Mouse (Mus musculus) Patski (cell line): ENCODE data around the gene Usp51. TPM values are rescaled to one million over a fixed set of nuclear protein-coding genes. Genes with fewer than 3 reads are reported as not detected.
"Not testable (repeated sequence)": the region's sequence is repeated elsewhere in the genome, so short reads cannot be mapped to it uniquely, and the experiment has no call there.

ENCODE experiments used
- ATAC-seq: fragments of 100-300 bp; one replicate; pipeline ENCODE4 v1.8.0; 2021
- CTCF ChIA-PET: fragments of 350-600 bp; sonication (Branson Sonifier 250); formaldehyde crosslinking; loops from one replicate; lab custom pipeline; 2022; ENCODE audit warnings: inconsistent platforms; lab: Charles Lee
- POLR2A ChIA-PET: fragments of 350-600 bp; sonication (Branson Sonifier 250); formaldehyde crosslinking; loops from one replicate; lab custom pipeline; 2022; ENCODE audit warnings: antibody characterized with exemption, inconsistent platforms; lab: Charles Lee
- DNase-seq: peaks from one replicate; pipeline ENCODE4 v3.0.0-alpha.2; 2011; ENCODE audit warnings: low read depth, low spot score
- H3K27me3 ChIP-seq: fragments of 371-371 bp; one replicate; pipeline ENCODE4 v1.5.1; 2021
- CTCF ChIP-seq: fragments of 100-300 bp; IDR thresholded peaks from one replicate; pipeline ENCODE4 v1.5.1; 2021
- in situ Hi-C: fragments of 300-500 bp; cut with MboI; formaldehyde crosslinking; loops from 3 replicates; pipeline ENCODE4 v1.11.1; 2018; ENCODE audit warnings: low pct_unique_long_range_greater_than_20kb, mixed read lengths
- polyA plus RNA-seq: library from polyadenylated mRNA; unstranded; gene quantifications from one replicate; pipeline ENCODE4 v1.2.3, GENCODE M21; 2021

The Usp51 gene
- polyA plus RNA-seq, result not detected

- no peak for TF ChIP-seq CTCF
- peaks cover 42% of the 10 kb centered on the region for H3K27me3 ChIP-seq
- in situ Hi-C loops, result no loop called here
- POLR2A ChIA-PET, result no interaction called here
- ATAC-seq (no peak), DNase-seq (no peak)
- CTCF ChIA-PET, result no interaction called here
These were observed at the start of gene Usp51 for GRCm38 (mm10) chrX:153006387-153006841. TSS of gene Usp51 (plus strand) at chrX:153006469.

- ChIA-PET CTCF (no interaction called here), POLR2A (no interaction called here)
- DNase-seq (no peak), ATAC-seq (no peak)
- peaks cover 10% of the 10 kb centered on the region for H3K27me3 ChIP-seq
- no peak for TF ChIP-seq CTCF
- in situ Hi-C loops, result no loop called here
These were observed 36.7 kb upstream of the Usp51 start for GRCm38 (mm10) chrX:152969606-152970005.

GRCm38 (mm10) chrX:152973476-152974203 is 32.6 kb upstream of the Usp51 start:
- CTCF ChIA-PET, POLR2A ChIA-PET, in situ Hi-C loops, DNase-seq, ATAC-seq: not testable (repeated sequence)
- H3K27me3 ChIP-seq, result peaks cover 32% of the 10 kb centered on the region

- no peak for TF ChIP-seq CTCF
- ATAC-seq, result no peak
- CTCF ChIA-PET, result no interaction called here
- in situ Hi-C loops, result no loop called here
- peaks cover 32% of the 10 kb centered on the region for H3K27me3 ChIP-seq
- DNase-seq, result no peak
- POLR2A ChIA-PET, result no interaction called here
These were observed 32.0 kb upstream of the Usp51 start for GRCm38 (mm10) chrX:152974204-152974661.

- ChIA-PET POLR2A (no interaction called here), CTCF (no interaction called here)
- ATAC-seq (no peak), DNase-seq (no peak)
- in situ Hi-C loops, result no loop called here
- peaks cover 35% of the 10 kb centered on the region for H3K27me3 ChIP-seq
- TF ChIP-seq CTCF, result no peak
These were observed 29.7 kb upstream of the Usp51 start for GRCm38 (mm10) chrX:152976538-152976937.

- in situ Hi-C loops, result loop anchor here (5.0 kb wide), 1 partner anchor 52 kb away; the partner anchor contains the start of gene Mageh1
- ChIA-PET POLR2A (no interaction called here), CTCF (no interaction called here)
- ATAC-seq, result no peak
- H3K27me3 ChIP-seq, result peaks cover 20% of the 10 kb centered on the region
- DNase-seq, result no peak
- no peak for TF ChIP-seq CTCF
These were observed 21.3 kb upstream of the Usp51 start for GRCm38 (mm10) chrX:152985009-152985408.

- in situ Hi-C loops, result loop anchor here (5.0 kb wide), 1 partner anchor 47 kb away; the partner anchor contains the start of gene Mageh1
- ATAC-seq, H3K27me3 ChIP-seq, CTCF ChIA-PET, POLR2A ChIA-PET, DNase-seq: not testable (repeated sequence)
These were observed 16.4 kb upstream of the Usp51 start for GRCm38 (mm10) chrX:152989852-152990251.

- DNase-seq, CTCF ChIA-PET, POLR2A ChIA-PET, H3K27me3 ChIP-seq, in situ Hi-C loops, ATAC-seq: not testable (repeated sequence)
These were observed 10.2 kb upstream of the Usp51 start for GRCm38 (mm10) chrX:152996105-152996504.

- no peak for TF ChIP-seq CTCF
- in situ Hi-C loops, result no loop called here
- ChIA-PET CTCF (no interaction called here), POLR2A (no interaction called here)
- DNase-seq (no peak), ATAC-seq (peak; percentile 42)
- H3K27me3 ChIP-seq, result peaks cover 42% of the 10 kb centered on the region
These were observed 884 bp downstream of the Usp51 start for GRCm38 (mm10) chrX:153007021-153007684.

GRCm38 (mm10) chrX:153007685-153008047 is 1.4 kb downstream of the Usp51 start:
- ATAC-seq (no peak), DNase-seq (no peak)
- ChIA-PET POLR2A (no interaction called here), CTCF (no interaction called here)
- peaks cover 45% of the 10 kb centered on the region for H3K27me3 ChIP-seq
- in situ Hi-C loops, result no loop called here
- TF ChIP-seq CTCF, result no peak

- in situ Hi-C loops, CTCF ChIA-PET, POLR2A ChIA-PET, H3K27me3 ChIP-seq, DNase-seq, ATAC-seq: not testable (repeated sequence)
These were observed 19.0 kb downstream of the Usp51 start for GRCm38 (mm10) chrX:153025255-153025654.

GRCm38 (mm10) chrX:153025709-153026108 is 19.4 kb downstream of the Usp51 start:
- ATAC-seq, CTCF ChIA-PET, POLR2A ChIA-PET, H3K27me3 ChIP-seq, DNase-seq, in situ Hi-C loops: not testable (repeated sequence)

- POLR2A ChIA-PET, ATAC-seq, CTCF ChIA-PET, DNase-seq, in situ Hi-C loops, H3K27me3 ChIP-seq: not testable (repeated sequence)
These were observed 25.3 kb downstream of the Usp51 start for GRCm38 (mm10) chrX:153031547-153031946.
